ENCODE assay signal across 8 mouse cellular contexts in genomic region chr11:117317429-117318101, GRCm38 (mm10).
DNase-seq lines count a peak whose midpoint lies in the region; ATAC-seq and TF ChIP-seq lines count a peak whose summit lies in the region.

No protein-coding gene starts in this region.

- H3K4me2 ChIP-seq in heart, embryonic 11.5 days = peak overlapping the region; percentile 63
- H3K4me2 ChIP-seq in embryonic facial prominence, embryonic 15.5 days (replicated peaks) = peak overlapping the region; percentile 38
- peak overlapping the region; percentile 29 for H3K4me2 ChIP-seq in hindbrain, embryonic 14.5 days (replicated peaks)

- H3K79me2 ChIP-seq in C2C12 (ENCODE audit: control insufficient read depth, insufficient read depth) = peaks cover 99% of the 10 kb centered on the region

- peaks cover 75% of the 10 kb centered on the region for H3K79me3 ChIP-seq in C2C12 (ENCODE audit: low read depth)

- TF ChIP-seq POLR2A in thymus, adult 2 months (IDR thresholded peaks at IDR 0.05; ENCODE audit: control insufficient read depth, extremely low read depth, insufficient read depth, low read length, poor library complexity) = 0 out of 2 replicates have a peak, but pooled peaks have one; percentile 49

- no peaks in the 10 kb centered on the region for H3K9me3 ChIP-seq in heart, embryonic 11.5 days (replicated peaks; ENCODE audit: control insufficient read depth, low read length)
- no peaks in the 10 kb centered on the region for H3K9me3 ChIP-seq in embryonic facial prominence, embryonic 15.5 days (replicated peaks)
- H3K9me3 ChIP-seq in hindbrain, embryonic 14.5 days (ENCODE audit: control insufficient read depth, low read length) = no peaks in the 10 kb centered on the region

- H3K27ac ChIP-seq in heart, embryonic 11.5 days (ENCODE audit: low read depth, low read length) = peak overlapping the region; percentile 92
- H3K27ac ChIP-seq in embryonic facial prominence, embryonic 15.5 days (replicated peaks) = peak overlapping the region; percentile 90
- H3K27ac ChIP-seq in hindbrain, embryonic 14.5 days = peak overlapping the region; percentile 78
- H3K27ac ChIP-seq in thymus, adult 2 months (ENCODE audit: control insufficient read depth, insufficient read depth, low read length) = peak overlapping the region; percentile 94

- 16% methylated on average over 20 of the region's 20 CpGs for WGBS in heart, embryonic 11.5 days (ENCODE audit: insufficient replicate concordance)
- 17% methylated on average over 20 of the region's 20 CpGs for WGBS in embryonic facial prominence, embryonic 15.5 days
- 11% methylated on average over 20 of the region's 20 CpGs for WGBS in hindbrain, embryonic 14.5 days
- 7% methylated on average over 20 of the region's 20 CpGs for WGBS in thymus, adult 2 months

- H3K4me1 ChIP-seq in heart, embryonic 11.5 days (ENCODE audit: control insufficient read depth, insufficient read depth, low read length) = peaks cover 79% of the 10 kb centered on the region
- H3K4me1 ChIP-seq in embryonic facial prominence, embryonic 15.5 days = peaks cover 99% of the 10 kb centered on the region
- peaks cover 42% of the 10 kb centered on the region for H3K4me1 ChIP-seq in hindbrain, embryonic 14.5 days (replicated peaks; ENCODE audit: control insufficient read depth, insufficient read depth, low read length)
- peaks cover 86% of the 10 kb centered on the region for H3K4me1 ChIP-seq in thymus, adult 2 months (replicated peaks; ENCODE audit: control insufficient read depth, insufficient read depth, low read length)

- no peak for TF ChIP-seq CTCF in C2C12 (IDR thresholded peaks at IDR 0.05; ENCODE audit: control insufficient read depth, insufficient read depth, insufficient read length)
- peak; percentile 33; the same call in 1 of the 2 replicates for TF ChIP-seq CTCF in thymus, adult 2 months (IDR thresholded peaks at IDR 0.05; ENCODE audit: borderline replicate concordance, control insufficient read depth, extremely low read depth, insufficient read depth, low read length, poor library complexity)

- peak overlapping the region; percentile 63 for H3K9ac ChIP-seq in heart, embryonic 11.5 days (ENCODE audit: low read depth, low read length)
- no peak overlapping the region for H3K9ac ChIP-seq in embryonic facial prominence, embryonic 15.5 days
- H3K9ac ChIP-seq in hindbrain, embryonic 14.5 days = peak overlapping the region; percentile 40; the same call in 1 of the 2 replicates

- H3K27me3 ChIP-seq in heart, embryonic 11.5 days (ENCODE audit: control insufficient read depth, insufficient read depth, low read length) = no peaks in the 10 kb centered on the region
- no peaks in the 10 kb centered on the region for H3K27me3 ChIP-seq in C2C12 (ENCODE audit: control insufficient read depth, insufficient read depth, insufficient read length)
- H3K27me3 ChIP-seq in embryonic facial prominence, embryonic 15.5 days = no peaks in the 10 kb centered on the region
- no peaks in the 10 kb centered on the region for H3K27me3 ChIP-seq in hindbrain, embryonic 14.5 days (ENCODE audit: control insufficient read depth, insufficient read depth, low read length)
- H3K27me3 ChIP-seq in thymus, adult 2 months (ENCODE audit: control insufficient read depth, insufficient read depth, low read length) = no peaks in the 10 kb centered on the region

- peak overlapping the region; percentile 3 for H3K4me3 ChIP-seq in heart, embryonic 11.5 days (ENCODE audit: low read depth, low read length)
- H3K4me3 ChIP-seq in C2C12 (ENCODE audit: insufficient read depth, poor library complexity, severe bottlenecking) = no peak overlapping the region
- no peak overlapping the region for H3K4me3 ChIP-seq in embryonic facial prominence, embryonic 15.5 days (replicated peaks)
- no peak overlapping the region for H3K4me3 ChIP-seq in hindbrain, embryonic 14.5 days (replicated peaks; ENCODE audit: low read length)
- peak overlapping the region; percentile 46 for H3K4me3 ChIP-seq in thymus, adult 2 months (ENCODE audit: control insufficient read depth, insufficient read depth, low read length)

- no peak for ATAC-seq in heart, embryonic 11.5 days (replicated peaks; ENCODE audit: insufficient number of reproducible peaks, low FRiP score, low TSS enrichment)
- 0 out of 2 replicates have a peak, but pooled peaks have one; percentile 13 for ATAC-seq in embryonic facial prominence, embryonic 15.5 days (ENCODE audit: insufficient number of reproducible peaks, low FRiP score, low TSS enrichment, low read depth)
- peak; percentile 28; the same call in 1 of the 2 replicates for ATAC-seq in hindbrain, embryonic 14.5 days (ENCODE audit: low FRiP score)

- no peaks in the 10 kb centered on the region for H3K36me3 ChIP-seq in heart, embryonic 11.5 days (ENCODE audit: control insufficient read depth, insufficient read depth, low read length)
- peaks cover 6% of the 10 kb centered on the region for H3K36me3 ChIP-seq in C2C12 (ENCODE audit: control insufficient read depth, insufficient read depth)
- H3K36me3 ChIP-seq in embryonic facial prominence, embryonic 15.5 days = no peaks in the 10 kb centered on the region
- H3K36me3 ChIP-seq in hindbrain, embryonic 14.5 days (replicated peaks; ENCODE audit: control insufficient read depth, insufficient read depth) = no peaks in the 10 kb centered on the region
- H3K36me3 ChIP-seq in thymus, adult 2 months (ENCODE audit: control insufficient read depth, insufficient read depth, low read length) = no peaks in the 10 kb centered on the region

- peak overlapping the region; percentile 52 for H3ac ChIP-seq in C2C12 (ENCODE audit: control insufficient read depth, insufficient read length, low read depth)

- DNase-seq in heart, adult 9 months (ENCODE audit: low spot score in 2 of 2) = no peak
- no peak for DNase-seq in hindbrain, embryonic 14.5 days (ENCODE audit: low spot score)
- peak; percentile 56 for DNase-seq in lung, postnatal 36 days
- peak; percentile 77 for DNase-seq in thymus, adult 2 months
- no peak for DNase-seq in adrenal gland, adult 2 months

TF ChIP-seq in C2C12, 6 proteins besides CTCF, POLR2A, EP300 and RAD21:
- TF ChIP-seq CEBPB (IDR thresholded peaks at IDR 0.05; ENCODE audit: low read depth) (no peak), MAX (IDR thresholded peaks at IDR 0.05) (no peak), USF1 (IDR thresholded peaks at IDR 0.05; ENCODE audit: low read depth) (no peak), MYOG (IDR thresholded peaks at IDR 0.05; ENCODE audit: control insufficient read depth, extremely low read depth, insufficient read length) (no peak), MYOD1 (IDR thresholded peaks at IDR 0.05; ENCODE audit: control insufficient read depth, insufficient read length, low read depth) (peak; percentile 92), FOSL1 (IDR thresholded peaks at IDR 0.05; ENCODE audit: insufficient read depth, low read length, poor library complexity, severe bottlenecking) (no peak)

Comparison
In these comparisons a context has a peak if more than half of its experiments do, and no peak if none do; other contexts are left out.
1. H3K4me3 ChIP-seq: peak in heart, embryonic 11.5 days (single experiment) and thymus, adult 2 months (single experiment); none in C2C12 (single experiment), embryonic facial prominence, embryonic 15.5 days (single experiment) and hindbrain, embryonic 14.5 days (single experiment).
2. DNase-seq: peak in lung, postnatal 36 days (single experiment) and thymus, adult 2 months (single experiment); none in heart, adult 9 months (0 of 2), hindbrain, embryonic 14.5 days (single experiment) and adrenal gland, adult 2 months (single experiment).
3. Peak in every context shown above with its lines, with median percentiles within 50 percentile points of each other: H3K27ac ChIP-seq and H3K4me2 ChIP-seq.